Mouse (Mus musculus): ENCODE results near the gene Olfr1047.

DNA sequence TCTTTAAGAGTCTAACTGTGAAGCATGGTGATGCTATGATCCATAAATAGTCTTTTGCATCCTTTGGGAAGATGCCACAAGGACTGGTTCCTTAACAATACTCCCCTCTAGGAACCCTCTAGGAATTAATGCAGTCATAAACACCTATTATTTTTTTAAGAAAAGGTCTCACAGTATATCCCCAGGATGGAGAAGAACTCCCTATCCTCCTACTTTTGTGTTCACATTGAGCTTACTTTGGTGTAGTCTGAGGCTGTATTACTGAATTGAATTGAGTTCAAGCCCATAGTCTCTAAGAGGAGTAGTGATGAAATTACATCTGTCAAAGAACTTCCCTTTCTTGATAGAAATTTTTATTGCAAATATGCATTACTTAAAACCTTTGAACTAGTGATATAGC lies 28.3 kb downstream of the Olfr1047 start, which contains the start of gene Olfr1045:
- TF ChIP-seq TAL1 (IDR thresholded peaks at IDR 0.05; ENCODE audit: low read length) (no peak), GATA1 (IDR thresholded peaks at IDR 0.05; ENCODE audit: low read length) (no peak)
